Mouse (Mus musculus) erythroblast, adult 5-6 weeks (primary cell): ENCODE data around the gene Atp8a2. TPM values are rescaled to one million over a fixed set of nuclear protein-coding genes. Genes with fewer than 3 reads are reported as not detected.
"Not testable (repeated sequence)": the region's sequence is repeated elsewhere in the genome, so short reads cannot be mapped to it uniquely, and the experiment has no call there.

Experiments used
- ATAC-seq: replicated peaks from 2 replicates; pipeline ENCODE4 v1.8.0; 2016; ENCODE audit warnings: moderate number of reproducible peaks, mild to moderate bottlenecking, moderate TSS enrichment, inconsistent platforms; ENCODE audit not compliant: poor library complexity, low FRiP score, severe bottlenecking
- total RNA-seq, 2 experiments: library from RNA; stranded (forward) in 1 of 2; stranded (reverse) in 1 of 2; fragments of 150-400 nt in 1 of 2; fragments of 200-764, 138-1000 nt in 1 of 2; gene quantifications; 2 replicates each; pipeline versions ENCODE4 v1.2.3 to v1.2.4; 2015 to 2017; ENCODE audit warnings: low replicate concordance in 2 of 2

Atp8a2 gene
- total RNA-seq, 2 experiments from 2014 or later: 0.19 to 0.34 TPM

- ATAC-seq: no peak
These were observed 254.8 kb downstream of the Atp8a2 start for GRCm38 (mm10) chr14:59942199-59942598.

GRCm38 (mm10) chr14:59932355-59932754 lies 264.6 kb downstream of the Atp8a2 start:
- ATAC-seq: no peak

GRCm38 (mm10) chr14:59931412-59932058 lies 265.4 kb downstream of the Atp8a2 start:
- no peak for ATAC-seq

GRCm38 (mm10) chr14:59929190-59929589 lies 267.8 kb downstream of the Atp8a2 start:
- not testable (repeated sequence) for ATAC-seq

GRCm38 (mm10) chr14:59928781-59929180 lies 268.2 kb downstream of the Atp8a2 start:
- no peak for ATAC-seq

- ATAC-seq: no peak
These were observed 269.2 kb downstream of the Atp8a2 start for GRCm38 (mm10) chr14:59927804-59928203.

- no peak for ATAC-seq
These were observed 277.1 kb downstream of the Atp8a2 start for GRCm38 (mm10) chr14:59919865-59920264.

GRCm38 (mm10) chr14:59903484-59904130 lies 293.4 kb downstream of the Atp8a2 start:
- ATAC-seq: no peak

- ATAC-seq: no peak
These were observed 303.0 kb downstream of the Atp8a2 start for GRCm38 (mm10) chr14:59893971-59894370.

- ATAC-seq: no peak
These were observed 304.9 kb downstream of the Atp8a2 start for GRCm38 (mm10) chr14:59892084-59892483.

GRCm38 (mm10) chr14:59891491-59891890 lies 305.5 kb downstream of the Atp8a2 start:
- no peak for ATAC-seq

- no peak for ATAC-seq
These were observed 306.2 kb downstream of the Atp8a2 start for GRCm38 (mm10) chr14:59890818-59891217.

- ATAC-seq: no peak
These were observed 306.9 kb downstream of the Atp8a2 start for GRCm38 (mm10) chr14:59890107-59890506.

- ATAC-seq: no peak
These were observed 308.5 kb downstream of the Atp8a2 start for GRCm38 (mm10) chr14:59888446-59888845.

- ATAC-seq: no peak
These were observed 308.9 kb downstream of the Atp8a2 start for GRCm38 (mm10) chr14:59888046-59888445.

- no peak for ATAC-seq
These were observed 309.7 kb downstream of the Atp8a2 start for GRCm38 (mm10) chr14:59887061-59887861.

GRCm38 (mm10) chr14:59883517-59884069 lies 313.4 kb downstream of the Atp8a2 start:
- no peak for ATAC-seq

- ATAC-seq: no peak
These were observed 316.1 kb downstream of the Atp8a2 start for GRCm38 (mm10) chr14:59880829-59881228.

GRCm38 (mm10) chr14:59878248-59878647 lies 318.7 kb downstream of the Atp8a2 start:
- no peak for ATAC-seq

- no peak for ATAC-seq
These were observed 320.5 kb downstream of the Atp8a2 start for GRCm38 (mm10) chr14:59876525-59876924.
